Mouse (Mus musculus) cortical plate, adult 2 months (tissue): ENCODE measurements around the gene Ndufc2.

ENCODE experiments used
- CTCF ChIP-seq: fragments of 200-500 bp; IDR thresholded peaks from 2 replicates; pipeline ENCODE4 v1.5.1; 2011; ENCODE audit warnings: mild to moderate bottlenecking, control low read depth, low read length; ENCODE audit not compliant: insufficient read depth; ENCODE audit errors: extremely low read depth
- POLR2A ChIP-seq: fragments of 200-500 bp; IDR thresholded peaks from 2 replicates; pipeline ENCODE4 v1.6.1; 2011; ENCODE audit warnings: mild to moderate bottlenecking, low read length, control low read depth; ENCODE audit not compliant: insufficient read depth; ENCODE audit errors: extremely low read depth

DNA sequence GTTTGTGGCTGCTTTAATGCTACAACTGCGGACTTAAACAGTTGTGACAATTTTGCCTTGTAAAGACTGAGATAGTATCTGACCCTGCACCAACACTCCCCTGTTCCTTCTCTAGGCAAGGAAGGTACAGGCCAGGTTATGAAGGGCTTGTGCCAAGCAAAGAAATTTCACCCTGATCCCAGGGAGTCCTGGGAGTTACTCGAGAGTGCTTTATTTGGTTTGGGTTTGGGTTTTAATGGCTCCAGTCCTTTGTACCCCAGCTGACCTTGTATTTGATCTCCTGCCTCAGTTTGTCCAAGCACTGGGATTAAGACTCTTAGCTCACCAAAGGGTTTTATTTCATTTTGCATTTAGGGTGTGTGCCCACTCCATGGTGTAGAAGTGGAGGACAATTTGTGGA, 11.3 kb downstream of the Ndufc2 start:
- TF ChIP-seq POLR2A (no peak), CTCF (no peak)
